Mouse (Mus musculus): ENCODE data around the gene Qser1.

- TF ChIP-seq CTCF (IDR thresholded peaks at IDR 0.05; ENCODE audit: low read depth) (no peak), EP300 (IDR thresholded peaks at IDR 0.05; ENCODE audit: low read depth) (no peak)
Observed at GRCm38 (mm10) chr2:104732562-104733256, 83.9 kb downstream of the Qser1 start.

Measured in liver, embryonic 14.5 days (tissue).